ENCODE assay signal across 21 mouse cellular contexts in genomic region chr13:60049703-60050102, GRCm38 (mm10).
A peak's percentile ranks its signal among the peaks of the same experiment; 100 is the strongest.
DNase-seq lines count a peak whose midpoint lies in the region; ATAC-seq and TF ChIP-seq lines count a peak whose summit lies in the region.
"Had no signal": no experiment of that assay in that cellular context is flagged by ENCODE, and none has a peak within 500 bp of the region (broad histone marks: within the 10 kb centered on the region; RNA-seq: fewer than 3 reads in every experiment).

No protein-coding gene starts in this region.

- H3K9ac ChIP-seq in forebrain, embryonic 13.5 days = no peak overlapping the region
- no peak overlapping the region for H3K9ac ChIP-seq in forebrain, embryonic 11.5 days (ENCODE audit: low read length)
- no peak overlapping the region for H3K9ac ChIP-seq in hindbrain, postnatal 0 days (replicated peaks; ENCODE audit: low read length)
- H3K9ac ChIP-seq: hindbrain, embryonic 14.5 days had no signal

- no peaks in the 10 kb centered on the region for H3K27me3 ChIP-seq in forebrain, embryonic 13.5 days
- no peaks in the 10 kb centered on the region for H3K27me3 ChIP-seq in forebrain, embryonic 11.5 days (ENCODE audit: control insufficient read depth, insufficient read depth, low read length)
- no peaks in the 10 kb centered on the region for H3K27me3 ChIP-seq in hindbrain, embryonic 10.5 days (ENCODE audit: insufficient read depth, poor library complexity, severe bottlenecking)
- no peaks in the 10 kb centered on the region for H3K27me3 ChIP-seq in hindbrain, postnatal 0 days (ENCODE audit: insufficient read depth, low read length)
- H3K27me3 ChIP-seq in limb, embryonic 10.5 days (ENCODE audit: low read depth, poor library complexity, severe bottlenecking) = no peaks in the 10 kb centered on the region

- H3K36me3 ChIP-seq in forebrain, embryonic 13.5 days (ENCODE audit: poor library complexity, severe bottlenecking) = no peaks in the 10 kb centered on the region
- no peaks in the 10 kb centered on the region for H3K36me3 ChIP-seq in forebrain, embryonic 11.5 days (ENCODE audit: control insufficient read depth, insufficient read depth, low read length)
- H3K36me3 ChIP-seq in hindbrain, embryonic 10.5 days = no peaks in the 10 kb centered on the region
- H3K36me3 ChIP-seq in hindbrain, postnatal 0 days (ENCODE audit: insufficient read depth, low read length) = no peaks in the 10 kb centered on the region
- H3K36me3 ChIP-seq in limb, embryonic 10.5 days = no peaks in the 10 kb centered on the region

- H3K4me2 ChIP-seq in forebrain, embryonic 13.5 days = no peak overlapping the region
- H3K4me2 ChIP-seq in forebrain, embryonic 11.5 days (ENCODE audit: low read depth, low read length, severe bottlenecking) = no peak overlapping the region
- H3K4me2 ChIP-seq in hindbrain, postnatal 0 days (ENCODE audit: low read depth, low read length) = no peak overlapping the region
- H3K4me2 ChIP-seq: heart, embryonic 11.5 days; hindbrain, embryonic 14.5 days had no signal

- ATAC-seq in forebrain, embryonic 13.5 days = no peak
- ATAC-seq in forebrain, embryonic 11.5 days (replicated peaks; ENCODE audit: low FRiP score) = no peak
- ATAC-seq in hindbrain, postnatal 0 days = no peak
- ATAC-seq: CD4-positive, CD25-positive, alpha-beta regulatory T cell, adult 4 months; intestine, postnatal 0 days had no signal

- WGBS in forebrain, embryonic 13.5 days = 57% methylated on average over 3 of the region's 3 CpGs
- 64% methylated on average over 3 of the region's 3 CpGs for WGBS in forebrain, embryonic 11.5 days
- WGBS in hindbrain, embryonic 10.5 days = 75% methylated on average over 3 of the region's 3 CpGs
- WGBS in hindbrain, postnatal 0 days = 76% methylated on average over 3 of the region's 3 CpGs
- 71% methylated on average over 3 of the region's 3 CpGs for WGBS in limb, embryonic 10.5 days

- no peak overlapping the region for H3K4me3 ChIP-seq in forebrain, embryonic 13.5 days
- H3K4me3 ChIP-seq in forebrain, embryonic 11.5 days (ENCODE audit: low read depth, low read length) = no peak overlapping the region
- H3K4me3 ChIP-seq in hindbrain, embryonic 10.5 days = no peak overlapping the region
- no peak overlapping the region for H3K4me3 ChIP-seq in hindbrain, postnatal 0 days (ENCODE audit: low read length)
- H3K4me3 ChIP-seq in limb, embryonic 10.5 days = no peak overlapping the region

- H3K4me1 ChIP-seq in forebrain, embryonic 13.5 days = peaks cover 75% of the 10 kb centered on the region
- H3K4me1 ChIP-seq in forebrain, embryonic 11.5 days (replicated peaks; ENCODE audit: control insufficient read depth, insufficient read depth, low read length) = peaks cover 27% of the 10 kb centered on the region
- H3K4me1 ChIP-seq in hindbrain, embryonic 10.5 days (replicated peaks) = peaks cover 42% of the 10 kb centered on the region
- H3K4me1 ChIP-seq in hindbrain, postnatal 0 days (ENCODE audit: insufficient read depth, low read length) = peaks cover 7% of the 10 kb centered on the region; the same call in 1 of the 2 replicates
- peaks cover 69% of the 10 kb centered on the region for H3K4me1 ChIP-seq in limb, embryonic 10.5 days

- no peak for DNase-seq in forebrain, embryonic 11.5 days (ENCODE audit: low spot score)
- no peak for DNase-seq in hindbrain, embryonic 10.5 days (ENCODE audit: low spot score)
- DNase-seq in hindbrain, postnatal 0 days (ENCODE audit: low spot score) = no peak
- DNase-seq in limb, embryonic 10.5 days (ENCODE audit: low spot score) = no peak
- no peak for DNase-seq in neural tube, embryonic 10.5 days (ENCODE audit: extremely low spot score, low spot score)
- DNase-seq: adrenal gland, adult 2 months; adrenal gland, postnatal 14 days; cerebellum, adult 11-12 months; cerebellum, adult 8-10 months; cerebellum, postnatal 10 days; cerebellum, postnatal 36 days; embryo, embryonic 11 days; gastrocnemius, postnatal 10 days; gastrocnemius, postnatal 36 days; heart, postnatal 36 days; kidney, adult 8-10 months had no signal

- no peak for TF ChIP-seq CTCF in hindbrain, postnatal 0 days (IDR thresholded peaks at IDR 0.05; ENCODE audit: low read depth)

- no peaks in the 10 kb centered on the region for H3K9me3 ChIP-seq in forebrain, embryonic 13.5 days (replicated peaks)
- H3K9me3 ChIP-seq in forebrain, embryonic 11.5 days (ENCODE audit: control insufficient read depth, low read length) = no peaks in the 10 kb centered on the region
- no peaks in the 10 kb centered on the region for H3K9me3 ChIP-seq in hindbrain, embryonic 10.5 days
- no peaks in the 10 kb centered on the region for H3K9me3 ChIP-seq in hindbrain, postnatal 0 days (ENCODE audit: low read length)
- no peaks in the 10 kb centered on the region for H3K9me3 ChIP-seq in limb, embryonic 10.5 days (replicated peaks)

- H3K27ac ChIP-seq in forebrain, embryonic 13.5 days = peak overlapping the region; percentile 65
- H3K27ac ChIP-seq in forebrain, embryonic 11.5 days (ENCODE audit: low read depth, low read length) = no peak overlapping the region
- 0 out of 2 replicates have a peak overlapping the region, but pooled peaks have one; percentile 16 for H3K27ac ChIP-seq in hindbrain, embryonic 10.5 days
- H3K27ac ChIP-seq in hindbrain, postnatal 0 days = no peak overlapping the region
- peak overlapping the region; percentile 50; the same call in 1 of the 2 replicates for H3K27ac ChIP-seq in limb, embryonic 10.5 days
- H3K27ac ChIP-seq: hindbrain, embryonic 14.5 days had no signal

Comparison
In these comparisons a context has a peak if more than half of its experiments do, and no peak if none do; other contexts are left out.
1. H3K27ac ChIP-seq: peak in forebrain, embryonic 13.5 days (single experiment), hindbrain, embryonic 10.5 days (single experiment) and limb, embryonic 10.5 days (single experiment); none in forebrain, embryonic 11.5 days (single experiment) and hindbrain, postnatal 0 days (single experiment).